Mouse (Mus musculus): ENCODE data around the gene Tbc1d22a. TPM values are rescaled to one million over a fixed set of nuclear protein-coding genes. Genes with fewer than 3 reads are reported as not detected.
"Not testable (repeated sequence)": the region's sequence is repeated elsewhere in the genome, so short reads cannot be mapped to it uniquely, and the experiment has no call there.

The Tbc1d22a gene
- polyA plus RNA-seq, 1 experiment from 2014 or later: 13.7 TPM

GRCm38 (mm10) chr15:86172526-86172925 is 41.7 kb upstream of the Tbc1d22a start:
- H3K4me2 ChIP-seq (replicated peaks): no peak overlapping the region
- no peaks in the 10 kb centered on the region for H3K27me3 ChIP-seq
- no peaks in the 10 kb centered on the region for H3K9me3 ChIP-seq
- no peak for ATAC-seq (ENCODE audit: low FRiP score, low read depth)
- H3K9ac ChIP-seq (replicated peaks): no peak overlapping the region
- peaks cover 36% of the 10 kb centered on the region for H3K4me1 ChIP-seq
- no peak overlapping the region for H3K4me3 ChIP-seq
- no peaks in the 10 kb centered on the region for H3K36me3 ChIP-seq
- H3K27ac ChIP-seq (replicated peaks): no peak overlapping the region
- WGBS: 87% methylated on average over 6 of the region's 6 CpGs

DNA sequence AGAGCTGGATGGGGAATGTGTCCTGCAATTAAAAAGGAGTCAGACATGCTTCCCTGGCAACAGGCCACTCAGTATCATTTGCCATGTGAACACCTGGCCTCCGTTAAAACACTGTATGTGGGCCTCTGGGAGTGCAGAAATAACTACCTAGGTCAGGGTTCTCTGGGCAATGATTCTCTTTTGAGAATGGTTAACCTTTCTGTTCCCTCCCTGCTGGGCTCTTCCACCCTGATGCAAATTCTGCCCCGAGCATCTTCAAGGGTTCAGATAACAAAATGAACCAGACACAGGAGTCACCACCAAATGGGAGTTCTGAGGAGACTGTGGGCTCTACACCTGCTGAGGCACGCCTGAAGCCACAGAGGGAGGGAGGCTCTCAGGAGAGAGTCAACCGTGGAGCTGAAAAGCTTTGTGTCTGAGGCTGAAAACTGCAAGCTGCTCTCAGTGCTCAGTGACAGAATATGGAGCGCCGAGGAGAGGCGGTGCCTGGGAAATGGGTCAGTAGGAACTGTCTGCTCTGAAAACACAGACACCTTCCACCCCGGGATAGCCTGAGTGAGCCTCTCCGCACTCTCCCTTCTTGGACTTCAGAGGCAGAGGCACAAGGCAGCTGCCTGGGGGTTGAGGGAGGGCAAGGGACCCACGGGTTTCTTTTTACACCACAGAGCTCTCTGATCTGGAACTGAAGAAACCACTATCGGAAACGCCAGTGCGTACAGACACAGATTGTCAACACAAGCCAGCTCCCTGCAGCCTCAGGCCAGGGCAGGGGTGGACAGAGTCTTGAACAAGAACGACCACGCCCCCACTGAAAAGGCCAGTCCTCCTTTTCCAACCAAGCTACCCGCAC is 40.9 kb upstream of the Tbc1d22a start:
- H3K9ac ChIP-seq (replicated peaks): no peak overlapping the region
- H3K4me1 ChIP-seq: peaks cover 33% of the 10 kb centered on the region
- H3K4me2 ChIP-seq (replicated peaks): no peak overlapping the region
- 44% methylated on average over 16 of the region's 16 CpGs for WGBS
- no peak overlapping the region for H3K4me3 ChIP-seq
- no peaks in the 10 kb centered on the region for H3K9me3 ChIP-seq
- no peaks in the 10 kb centered on the region for H3K36me3 ChIP-seq
- no peak for ATAC-seq (ENCODE audit: low FRiP score, low read depth)
- H3K27me3 ChIP-seq: no peaks in the 10 kb centered on the region
- H3K27ac ChIP-seq (replicated peaks): no peak overlapping the region

- Histone ChIP-seq H3K4me1 (peaks cover 20% of the 10 kb centered on the region), H3K9ac (replicated peaks) (no peak overlapping the region), H3K4me2 (replicated peaks) (no peak overlapping the region), H3K27ac (replicated peaks) (no peak overlapping the region), H3K27me3 (no peaks in the 10 kb centered on the region), H3K4me3 (no peak overlapping the region), H3K9me3 (no peaks in the 10 kb centered on the region), H3K36me3 (no peaks in the 10 kb centered on the region)
- ATAC-seq (ENCODE audit: low FRiP score, low read depth): no peak
- 79% methylated on average over 3 of the region's 3 CpGs for WGBS
Observed at GRCm38 (mm10) chr15:86175253-86176050, 38.8 kb upstream of the Tbc1d22a start.

DNA sequence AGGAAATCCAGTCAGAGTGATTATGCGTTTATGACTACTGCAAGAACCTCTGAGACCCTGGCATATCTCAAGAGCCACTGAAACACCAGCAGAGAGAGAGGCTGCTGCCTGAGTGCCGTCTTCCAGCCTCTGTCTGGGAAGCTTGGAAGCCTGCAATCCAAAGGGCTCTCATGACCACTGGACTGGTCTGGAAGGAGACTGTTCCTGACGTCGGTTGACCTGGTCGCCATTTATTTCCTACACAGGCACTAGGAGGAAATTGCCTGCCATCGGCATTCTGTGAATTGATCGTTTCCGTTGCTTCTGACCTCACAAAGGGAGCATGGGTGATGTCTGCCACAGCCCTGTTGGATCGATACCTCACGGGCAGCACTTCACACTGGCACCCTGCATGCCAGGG is 38.1 kb upstream of the Tbc1d22a start:
- Histone ChIP-seq H3K27me3 (no peaks in the 10 kb centered on the region), H3K4me2 (replicated peaks) (no peak overlapping the region), H3K4me1 (peaks cover 20% of the 10 kb centered on the region), H3K36me3 (no peaks in the 10 kb centered on the region), H3K27ac (replicated peaks) (no peak overlapping the region), H3K9ac (replicated peaks) (no peak overlapping the region), H3K4me3 (no peak overlapping the region), H3K9me3 (no peaks in the 10 kb centered on the region)
- no peak for ATAC-seq (ENCODE audit: low FRiP score, low read depth)
- WGBS: 92% methylated on average over 10 of the region's 10 CpGs

GRCm38 (mm10) chr15:86176771-86177702 is 37.2 kb upstream of the Tbc1d22a start:
- H3K4me1 ChIP-seq: peaks cover 19% of the 10 kb centered on the region
- H3K27ac ChIP-seq (replicated peaks): no peak overlapping the region
- H3K27me3 ChIP-seq: no peaks in the 10 kb centered on the region
- 85% methylated on average over 22 of the region's 22 CpGs for WGBS
- H3K9me3 ChIP-seq: no peaks in the 10 kb centered on the region
- H3K4me2 ChIP-seq (replicated peaks): no peak overlapping the region
- H3K4me3 ChIP-seq: no peak overlapping the region
- no peaks in the 10 kb centered on the region for H3K36me3 ChIP-seq
- ATAC-seq (ENCODE audit: low FRiP score, low read depth): no peak
- H3K9ac ChIP-seq (replicated peaks): no peak overlapping the region

GRCm38 (mm10) chr15:86177703-86178251 is 36.5 kb upstream of the Tbc1d22a start:
- WGBS: 100% methylated on average over 2 of the region's 2 CpGs
- not testable (repeated sequence) for H3K4me2 ChIP-seq (replicated peaks); ATAC-seq (ENCODE audit: low FRiP score, low read depth)

GRCm38 (mm10) chr15:86178594-86178993 is 35.7 kb upstream of the Tbc1d22a start:
- Histone ChIP-seq H3K27me3 (no peaks in the 10 kb centered on the region), H3K36me3 (no peaks in the 10 kb centered on the region), H3K4me3 (no peak overlapping the region), H3K27ac (replicated peaks) (no peak overlapping the region), H3K4me2 (replicated peaks) (no peak overlapping the region), H3K4me1 (peaks cover 16% of the 10 kb centered on the region), H3K9me3 (no peaks in the 10 kb centered on the region), H3K9ac (replicated peaks) (no peak overlapping the region)
- no peak for ATAC-seq (ENCODE audit: low FRiP score, low read depth)
- 91% methylated on average over 6 of the region's 6 CpGs for WGBS

More at GRCm38 (mm10) chr15:86177703-86178251, 36.5 kb upstream of the Tbc1d22a start:
- not testable (repeated sequence) for H3K4me3 ChIP-seq; H3K27ac ChIP-seq (replicated peaks); H3K9ac ChIP-seq (replicated peaks); H3K9me3 ChIP-seq; H3K36me3 ChIP-seq; H3K27me3 ChIP-seq
- H3K4me1 ChIP-seq: peaks cover 24% of the 10 kb centered on the region

DNA sequence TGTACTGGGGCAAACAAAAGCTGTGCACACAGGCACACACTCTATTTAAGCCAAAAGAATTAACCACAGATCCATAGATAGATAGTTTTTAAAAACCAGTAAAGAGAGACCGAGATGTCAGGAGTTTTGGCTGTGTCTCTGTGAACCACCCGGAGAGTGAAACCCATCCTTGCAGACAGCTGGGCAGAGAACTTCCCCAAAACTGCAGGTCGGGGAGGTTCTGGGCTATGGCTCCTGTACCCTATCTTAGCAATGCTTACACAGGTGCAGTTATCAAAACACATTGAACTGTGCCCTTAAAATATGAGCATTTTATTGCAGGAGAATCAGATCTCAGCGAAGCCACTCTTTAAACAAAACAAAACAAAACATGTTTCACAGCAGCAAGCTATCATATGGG is 33.8 kb upstream of the Tbc1d22a start:
- Histone ChIP-seq H3K27ac (replicated peaks) (no peak overlapping the region), H3K9me3 (no peaks in the 10 kb centered on the region), H3K4me1 (peaks cover 20% of the 10 kb centered on the region), H3K27me3 (no peaks in the 10 kb centered on the region), H3K4me3 (no peak overlapping the region), H3K4me2 (replicated peaks) (no peak overlapping the region), H3K9ac (replicated peaks) (no peak overlapping the region), H3K36me3 (no peaks in the 10 kb centered on the region)
- no peak for ATAC-seq (ENCODE audit: low FRiP score, low read depth)
- WGBS: 88% methylated on average over 4 of the region's 4 CpGs

GRCm38 (mm10) chr15:86181321-86181720 is 32.9 kb upstream of the Tbc1d22a start:
- not testable (repeated sequence) for ATAC-seq (ENCODE audit: low FRiP score, low read depth); H3K4me3 ChIP-seq; H3K27ac ChIP-seq (replicated peaks); H3K9ac ChIP-seq (replicated peaks); H3K9me3 ChIP-seq; H3K36me3 ChIP-seq; H3K27me3 ChIP-seq; H3K4me2 ChIP-seq (replicated peaks)
- 94% methylated on average over 3 of the region's 3 CpGs for WGBS
- peaks cover 25% of the 10 kb centered on the region for H3K4me1 ChIP-seq

DNA sequence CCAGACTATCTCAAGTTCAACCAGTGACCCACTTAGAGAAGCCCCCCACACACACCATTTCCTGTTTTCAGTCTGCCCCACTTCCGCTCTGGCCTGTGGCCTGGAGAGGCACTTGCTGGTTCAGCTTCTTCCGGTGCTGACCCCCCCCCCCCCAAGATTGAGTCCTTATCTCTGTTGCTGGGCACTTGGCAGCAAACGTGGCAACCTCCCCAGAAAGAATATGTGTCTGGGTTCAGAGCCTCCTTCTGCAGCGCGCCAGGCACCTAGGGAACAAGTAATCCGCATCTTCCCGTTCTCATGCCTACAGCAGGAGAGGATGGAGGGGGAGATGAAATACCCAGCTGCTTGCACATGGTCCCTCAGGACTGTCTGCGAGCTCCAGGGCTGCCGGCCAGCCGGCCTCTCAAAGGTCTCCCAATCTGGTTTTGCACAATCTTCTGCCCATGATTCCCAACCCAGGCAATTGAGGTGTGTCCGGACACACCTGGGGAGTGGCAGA is 32.3 kb upstream of the Tbc1d22a start:
- Histone ChIP-seq H3K4me1 (peaks cover 26% of the 10 kb centered on the region), H3K4me3 (no peak overlapping the region), H3K27me3 (peaks cover 5% of the 10 kb centered on the region; the same call in 1 of the 2 replicates), H3K36me3 (no peaks in the 10 kb centered on the region), H3K9ac (replicated peaks) (no peak overlapping the region), H3K27ac (replicated peaks) (0 out of 2 replicates have a peak overlapping the region, but pooled peaks have one; percentile 15), H3K4me2 (replicated peaks) (no peak overlapping the region), H3K9me3 (no peaks in the 10 kb centered on the region)
- ATAC-seq (ENCODE audit: low FRiP score, low read depth): no peak
- 56% methylated on average over 10 of the region's 11 CpGs for WGBS

DNA sequence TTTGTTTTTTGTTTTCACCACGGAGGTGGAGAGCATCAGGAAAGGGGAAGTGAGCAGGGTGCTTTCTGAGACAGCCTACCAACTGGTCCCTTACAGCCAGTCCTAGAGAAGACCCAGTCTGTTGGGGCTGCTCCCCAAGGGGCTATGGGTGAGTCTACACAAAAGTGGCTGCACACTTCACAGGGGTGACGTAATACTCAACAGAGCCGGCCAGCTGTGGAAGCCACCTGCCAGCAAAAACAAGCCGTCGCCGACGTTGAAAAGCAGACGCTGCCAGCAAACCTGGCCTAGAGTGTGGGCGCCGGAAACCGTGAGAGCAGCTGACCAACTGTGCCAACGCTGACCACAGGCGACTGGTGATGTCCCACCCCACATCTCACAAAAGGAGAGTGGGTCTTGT is 31.6 kb upstream of the Tbc1d22a start:
- Histone ChIP-seq H3K4me2 (replicated peaks) (no peak overlapping the region), H3K36me3 (no peaks in the 10 kb centered on the region), H3K4me1 (peaks cover 26% of the 10 kb centered on the region), H3K27ac (replicated peaks) (no peak overlapping the region), H3K27me3 (peaks cover 5% of the 10 kb centered on the region; the same call in 1 of the 2 replicates), H3K4me3 (no peak overlapping the region), H3K9ac (replicated peaks) (no peak overlapping the region), H3K9me3 (no peaks in the 10 kb centered on the region)
- 61% methylated on average over 13 of the region's 13 CpGs for WGBS
- ATAC-seq (ENCODE audit: low FRiP score, low read depth): no peak
